Mouse (Mus musculus): Measurements from ENCODE around the gene Ugt2b5.
"Not testable (repeated sequence)": the region's sequence is repeated elsewhere in the genome, so short reads cannot be mapped to it uniquely, and the experiment has no call there.

The Ugt2b5 gene

GRCm38 (mm10) chr5:87140196-87140595 is at the start of gene Ugt2b5:
TSS of gene Ugt2b5 (minus strand) at chr5:87140318.
- DNase-seq, result not testable (repeated sequence)

GRCm38 (mm10) chr5:87175780-87176179 is 35.7 kb upstream of the Ugt2b5 start:
- not testable (repeated sequence) for DNase-seq

GRCm38 (mm10) chr5:87174671-87175070 is 34.6 kb upstream of the Ugt2b5 start:
- no peak for DNase-seq

- DNase-seq, result peak in 1 of 2 experiments; percentile 53
These were observed 7.8 kb upstream of the Ugt2b5 start for GRCm38 (mm10) chr5:87147741-87148454.

- peak in 1 of 2 experiments; percentile 22 for DNase-seq
These were observed 2.8 kb upstream of the Ugt2b5 start for GRCm38 (mm10) chr5:87142865-87143456.

GRCm38 (mm10) chr5:87103697-87104096 is 36.4 kb downstream of the Ugt2b5 start:
- not testable (repeated sequence) for DNase-seq

GRCm38 (mm10) chr5:87092346-87093027 is 47.6 kb downstream of the Ugt2b5 start, which contains the start of gene Ugt2b36:
TSS of gene Ugt2b36 (minus strand) at chr5:87092555.
- DNase-seq, result no peak

- no peak for DNase-seq
These were observed 49.0 kb downstream of the Ugt2b5 start for GRCm38 (mm10) chr5:87091111-87091510.

- no peak for DNase-seq
These were observed 50.9 kb downstream of the Ugt2b5 start for GRCm38 (mm10) chr5:87089264-87089663.

- no peak for DNase-seq
These were observed 53.8 kb downstream of the Ugt2b5 start for GRCm38 (mm10) chr5:87086269-87086668.

Measured in lung, adult 18-20 months (tissue).